Mouse (Mus musculus) adrenal gland, postnatal 36 days (tissue): ENCODE measurements around the gene Csf2. TPM values are rescaled to one million over a fixed set of nuclear protein-coding genes. Genes with fewer than 3 reads are reported as not detected.

Experiments used
- total RNA-seq, 2 experiments: library from RNA; stranded (reverse); gene quantifications; 2 replicates each; pipeline ENCODE4 v1.2.3; 2021

The Csf2 gene
- total RNA-seq, 2 experiments from 2014 or later: not detected

Other genes starting within 250 kb of the Csf2 start
- gene Slc22a4, start 221.6 kb downstream of the Csf2 start, total RNA-seq: 1 to 10 TPM; 4.3 to 8.2 TPM
- 10 to 100 TPM in 1 of 2 experiments, 1 to 10 TPM in 1; 6.5 to 29.5 TPM for gene Pdlim4, start 180.7 kb downstream of the Csf2 start, total RNA-seq
- gene P4ha2, start 149.6 kb downstream of the Csf2 start, total RNA-seq: 10 to 100 TPM; 29.2 to 41.5 TPM
- gene Il3, start 17.6 kb upstream of the Csf2 start, total RNA-seq: not detected
- gene Acsl6, start 54.1 kb upstream of the Csf2 start, total RNA-seq: 1 to 10 TPM; 2.7 to 3.1 TPM
- gene Meikin, start 121.0 kb upstream of the Csf2 start, total RNA-seq: not detected
- gene Fnip1, start 188.5 kb upstream of the Csf2 start, total RNA-seq: 10 to 100 TPM; 25.5 to 31.3 TPM